Mouse (Mus musculus) liver, embryonic 11.5 days (tissue): ENCODE measurements at regions not wholly inside any gene's neighbourhood (a gene's known extent, or its start where the extent isn't known, plus 50 kb on each side); places are given as distances from the start of the nearest gene placed in this dataset.

ENCODE experiments used
- ATAC-seq: fragments of 200-750 bp; cut with Nextera tagmentation; replicated peaks from 2 replicates; pipeline ENCODE4 v1.8.0; 2017; ENCODE audit warnings: moderate number of reproducible peaks, mild to moderate bottlenecking, moderate TSS enrichment, moderate library complexity; ENCODE audit not compliant: low FRiP score
- DNase-seq: peaks from one replicate; pipeline ENCODE4 v3.0.0-alpha.2; 2017; ENCODE audit warnings: low spot score
- H3K27ac ChIP-seq: fragments of 300-500 bp; sonication (generic); 2 replicates; pipeline ENCODE4 v1.5.1; 2014; ENCODE audit warnings: mild to moderate bottlenecking, low read depth, low read length, control low read depth
- H3K27me3 ChIP-seq: fragments of 300-500 bp; sonication (generic); replicated peaks from 2 replicates; pipeline ENCODE4 v1.6.1; 2014; ENCODE audit warnings: low read length, mixed read lengths; ENCODE audit not compliant: control insufficient read depth, insufficient read depth
- H3K36me3 ChIP-seq: fragments of 300-500 bp; sonication (generic); 2 replicates; pipeline ENCODE4 v1.6.1; 2014; ENCODE audit warnings: mild to moderate bottlenecking, low read length, moderate library complexity, mixed read lengths; ENCODE audit not compliant: control insufficient read depth, insufficient read depth
- H3K4me1 ChIP-seq: fragments of 300-500 bp; sonication (generic); replicated peaks from 2 replicates; pipeline ENCODE4 v1.6.1; 2014; ENCODE audit warnings: low read length, mixed read lengths; ENCODE audit not compliant: control insufficient read depth, insufficient read depth
- H3K4me2 ChIP-seq: fragments of 300-500 bp; sonication (generic); 2 replicates; pipeline ENCODE4 v1.6.1; 2014; ENCODE audit warnings: mild to moderate bottlenecking, control low read depth, moderate library complexity
- H3K4me3 ChIP-seq: fragments of 300-500 bp; sonication (generic); 2 replicates; pipeline ENCODE4 v1.5.1; 2014; ENCODE audit warnings: low read depth, low read length, control low read depth
- H3K9ac ChIP-seq: fragments of 300-500 bp; sonication (generic); 2 replicates; pipeline ENCODE4 v1.6.1; 2014; ENCODE audit warnings: low read depth, low read length, control low read depth
- H3K9me3 ChIP-seq: fragments of 300-500 bp; sonication (generic); 2 replicates; pipeline ENCODE4 v1.6.1; 2016; ENCODE audit warnings: low read length, inconsistent platforms, mixed read lengths; ENCODE audit not compliant: control insufficient read depth
- WGBS: fragments of 180-500 bp; shearing (Covaris S2); extraction: QIAGEN DNeasy Blood & Tissue Kit; methylation state at CpG from one replicate; pipeline ENCODE4 v1.1.7; 2014; 5-methylcytosine and 5-hydroxymethylcytosine counted together

- WGBS: 86% methylated on average over 6 of the region's 6 CpGs
- ATAC-seq: no peak
- H3K36me3 ChIP-seq: no peaks in the 10 kb centered on the region
- no peak overlapping the region for H3K4me2 ChIP-seq
- H3K9me3 ChIP-seq: no peaks in the 10 kb centered on the region
- no peak for DNase-seq
- no peaks in the 10 kb centered on the region for H3K27me3 ChIP-seq
- no peak overlapping the region for H3K9ac ChIP-seq
- no peak overlapping the region for H3K27ac ChIP-seq
- H3K4me3 ChIP-seq: no peak overlapping the region
- no peaks in the 10 kb centered on the region for H3K4me1 ChIP-seq
Measured at GRCm38 (mm10) chr10:71598515-71598914, 251.0 kb downstream of the Ipmk start.

DNA sequence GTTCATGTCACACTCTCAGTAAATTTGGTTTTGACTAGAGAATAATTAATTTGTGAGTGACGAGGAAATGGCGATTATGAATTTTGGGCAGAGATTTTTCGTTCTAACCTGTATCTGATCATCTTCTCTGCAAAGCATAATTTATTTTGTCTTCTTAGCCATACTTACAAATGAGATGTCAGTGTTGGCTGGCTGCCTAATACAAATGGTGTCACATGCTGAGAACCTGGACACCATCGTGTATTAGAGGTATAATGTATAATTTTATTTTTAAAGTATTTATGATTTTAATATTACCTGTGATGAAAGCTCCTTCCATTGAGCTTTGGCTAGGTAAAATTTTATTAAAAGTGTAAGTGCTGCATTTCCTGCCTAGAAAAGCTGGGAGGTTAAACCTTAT is 266.2 kb downstream of the Ipmk start:
- H3K9ac ChIP-seq: no peak overlapping the region
- no peak overlapping the region for H3K4me3 ChIP-seq
- DNase-seq (no peak), ATAC-seq (no peak)
- H3K36me3 ChIP-seq: no peaks in the 10 kb centered on the region
- H3K4me2 ChIP-seq: no peak overlapping the region
- H3K27ac ChIP-seq: no peak overlapping the region
- H3K27me3 ChIP-seq: no peaks in the 10 kb centered on the region
- no peaks in the 10 kb centered on the region; the same call in 1 of the 2 replicates for H3K9me3 ChIP-seq
- WGBS: 86% methylated on average over 4 of the region's 4 CpGs
- H3K4me1 ChIP-seq: no peaks in the 10 kb centered on the region

DNA sequence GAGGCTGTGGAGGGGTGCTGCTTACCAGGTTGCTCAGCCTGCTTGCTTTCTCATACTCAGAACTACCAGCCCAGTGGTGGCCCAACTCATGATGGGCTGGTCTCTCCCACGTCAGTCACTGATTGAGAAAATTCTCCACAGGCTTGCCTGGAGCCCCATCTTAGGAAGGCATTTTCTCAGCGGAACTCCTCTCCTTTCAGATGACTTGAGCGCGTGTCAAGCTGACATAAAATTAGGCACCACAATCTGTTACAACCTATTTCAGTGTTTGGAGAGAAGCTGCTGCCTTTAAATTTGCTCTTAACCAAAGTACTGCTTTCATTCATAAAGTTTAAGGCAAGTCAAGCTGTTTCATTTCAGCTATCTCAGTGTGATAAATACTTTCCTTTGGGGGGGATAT is 269.6 kb downstream of the Ipmk start:
- Histone ChIP-seq H3K4me2 (no peak overlapping the region), H3K9me3 (no peaks in the 10 kb centered on the region; the same call in 1 of the 2 replicates), H3K27ac (no peak overlapping the region), H3K4me1 (no peaks in the 10 kb centered on the region), H3K27me3 (no peaks in the 10 kb centered on the region), H3K36me3 (no peaks in the 10 kb centered on the region), H3K4me3 (no peak overlapping the region), H3K9ac (no peak overlapping the region)
- no peak for DNase-seq
- no peak for ATAC-seq
- 77% methylated on average over 4 of the region's 4 CpGs for WGBS

GRCm38 (mm10) chr10:71646071-71646470 is 298.5 kb downstream of the Ipmk start:
- peaks cover 6% of the 10 kb centered on the region for H3K9me3 ChIP-seq
- no peak overlapping the region for H3K9ac ChIP-seq
- WGBS: 69% methylated on average over 3 of the region's 3 CpGs
- H3K36me3 ChIP-seq: no peaks in the 10 kb centered on the region
- ATAC-seq (no peak), DNase-seq (no peak)
- no peak overlapping the region for H3K27ac ChIP-seq
- H3K4me1 ChIP-seq: no peaks in the 10 kb centered on the region
- H3K4me3 ChIP-seq: no peak overlapping the region
- H3K4me2 ChIP-seq: no peak overlapping the region
- no peaks in the 10 kb centered on the region for H3K27me3 ChIP-seq

GRCm38 (mm10) chr10:71657525-71657924 is 310.0 kb downstream of the Ipmk start:
- Histone ChIP-seq H3K9ac (no peak overlapping the region), H3K36me3 (no peaks in the 10 kb centered on the region), H3K27me3 (no peaks in the 10 kb centered on the region), H3K4me2 (no peak overlapping the region), H3K27ac (no peak overlapping the region), H3K4me1 (no peaks in the 10 kb centered on the region), H3K4me3 (no peak overlapping the region), H3K9me3 (0 out of 2 replicates have a peak, but pooled peaks cover 3% of the 10 kb centered on the region)
- DNase-seq (no peak), ATAC-seq (no peak)
- WGBS: 78% methylated on average over 7 of the region's 7 CpGs

DNA sequence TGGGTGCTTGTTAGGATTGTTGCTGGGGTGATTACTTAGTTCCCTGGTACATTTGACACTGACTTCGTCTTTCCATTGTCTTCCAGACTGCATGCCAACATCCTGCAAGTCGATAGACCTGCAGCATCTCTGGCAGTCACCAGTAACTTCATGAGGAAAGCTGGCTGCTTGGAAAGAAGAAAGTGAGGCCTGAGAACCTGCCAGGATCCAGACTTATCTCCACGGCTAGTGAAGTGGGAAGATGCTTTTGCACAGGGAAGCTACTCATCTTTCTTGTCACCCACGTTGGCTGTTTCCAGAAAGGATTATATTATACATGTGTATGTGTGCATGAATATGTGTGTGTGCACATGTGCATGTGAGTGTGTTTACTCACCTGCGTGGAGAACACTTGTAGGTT is 316.0 kb downstream of the Ipmk start:
- Histone ChIP-seq H3K36me3 (no peaks in the 10 kb centered on the region), H3K27ac (no peak overlapping the region), H3K4me3 (no peak overlapping the region), H3K9me3 (0 out of 2 replicates have a peak, but pooled peaks cover under 1% of the 10 kb centered on the region), H3K4me1 (no peaks in the 10 kb centered on the region), H3K4me2 (no peak overlapping the region), H3K27me3 (no peaks in the 10 kb centered on the region), H3K9ac (no peak overlapping the region)
- ATAC-seq (no peak), DNase-seq (no peak)
- 74% methylated on average over 5 of the region's 5 CpGs for WGBS

DNA sequence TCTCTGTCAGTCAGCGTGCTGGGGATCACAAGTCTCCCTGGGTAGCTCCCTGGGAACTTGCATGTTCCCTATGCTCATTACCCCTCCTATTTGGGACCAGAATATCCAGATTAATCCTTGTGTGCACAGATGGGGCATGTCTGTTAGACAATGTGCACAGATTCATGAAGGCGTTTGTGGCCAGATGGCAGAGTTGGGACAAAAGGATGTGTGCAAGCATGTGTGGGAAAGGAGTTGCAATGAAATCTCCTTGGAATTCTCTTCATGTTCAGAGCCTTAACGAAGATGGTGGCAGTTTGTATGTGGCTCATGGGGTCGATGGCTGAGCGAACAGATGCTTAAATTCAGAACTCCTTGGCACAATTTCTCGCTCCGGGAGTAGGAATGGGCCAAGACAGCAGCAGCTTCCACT is 319.6 kb downstream of the Ipmk start:
- no peak overlapping the region for H3K4me3 ChIP-seq
- no peaks in the 10 kb centered on the region for H3K4me1 ChIP-seq
- 82% methylated on average over 7 of the region's 7 CpGs for WGBS
- ATAC-seq (no peak), DNase-seq (no peak)
- no peak overlapping the region for H3K27ac ChIP-seq
- no peak overlapping the region for H3K9ac ChIP-seq
- no peaks in the 10 kb centered on the region for H3K27me3 ChIP-seq
- no peaks in the 10 kb centered on the region for H3K36me3 ChIP-seq
- H3K9me3 ChIP-seq: 0 out of 2 replicates have a peak, but pooled peaks cover 3% of the 10 kb centered on the region
- H3K4me2 ChIP-seq: no peak overlapping the region

- DNase-seq: no peak
- Histone ChIP-seq H3K27me3 (no peaks in the 10 kb centered on the region), H3K4me3 (no peak overlapping the region), H3K27ac (no peak overlapping the region), H3K9ac (no peak overlapping the region), H3K9me3 (no peaks in the 10 kb centered on the region), H3K4me2 (no peak overlapping the region), H3K36me3 (no peaks in the 10 kb centered on the region), H3K4me1 (no peaks in the 10 kb centered on the region)
- WGBS: 77% methylated on average over 5 of the region's 5 CpGs
- no peak for ATAC-seq
Measured at GRCm38 (mm10) chr10:71679240-71679639, 331.7 kb downstream of the Ipmk start.

DNA sequence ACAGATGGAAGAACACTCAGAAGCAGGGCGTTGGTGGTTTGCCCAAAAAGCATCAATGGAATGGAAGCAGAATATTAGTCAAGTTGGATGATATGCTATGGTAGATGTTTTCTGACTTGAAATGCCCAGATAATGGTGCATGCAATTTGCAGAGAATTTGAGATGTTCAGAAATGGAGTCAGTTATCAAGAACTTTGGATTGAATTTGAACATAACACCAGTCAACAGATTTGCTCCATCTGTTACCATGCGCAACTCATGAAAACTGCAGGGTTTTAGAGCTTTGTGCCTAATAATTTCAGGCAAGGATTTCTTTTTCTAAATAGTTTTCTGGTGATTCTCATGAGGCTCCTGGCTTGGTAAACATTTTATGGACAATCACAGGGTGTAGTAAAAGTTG is 365.9 kb downstream of the Ipmk start:
- Histone ChIP-seq H3K36me3 (no peaks in the 10 kb centered on the region), H3K9me3 (0 out of 2 replicates have a peak, but pooled peaks cover 2% of the 10 kb centered on the region), H3K4me3 (no peak overlapping the region), H3K9ac (no peak overlapping the region), H3K27me3 (no peaks in the 10 kb centered on the region), H3K4me2 (no peak overlapping the region), H3K4me1 (no peaks in the 10 kb centered on the region), H3K27ac (no peak overlapping the region)
- DNase-seq (no peak), ATAC-seq (no peak)
- 76% methylated on average over 2 of the region's 2 CpGs for WGBS
